Mouse (Mus musculus): Measurements from ENCODE around the gene Crat.

DNA sequence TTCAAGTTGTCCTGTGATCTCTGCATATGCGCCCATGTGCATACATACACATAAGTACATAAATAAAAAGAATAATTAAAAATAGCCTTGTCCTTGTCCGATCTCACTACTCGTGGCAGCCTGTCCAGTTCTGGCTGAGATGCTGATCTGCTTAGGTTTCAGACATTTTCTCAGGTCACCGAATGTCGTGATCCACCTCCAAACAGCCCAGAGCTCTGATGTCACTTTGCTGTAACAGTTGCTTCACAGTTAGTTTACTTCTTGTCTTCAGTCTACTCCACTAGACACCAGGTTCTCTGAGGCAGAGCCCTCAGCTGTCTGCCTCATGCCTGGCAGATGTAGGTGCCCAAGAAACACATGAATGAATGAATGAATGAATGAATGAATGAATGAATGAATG lies 48.8 kb upstream of the Crat start:
- no peak for TF ChIP-seq CTCF (IDR thresholded peaks at IDR 0.05; ENCODE audit: extremely low read depth, insufficient read depth, low read length)
- no peak for TF ChIP-seq POLR2A (IDR thresholded peaks at IDR 0.05; ENCODE audit: extremely low read depth, insufficient read depth, low read length)
